Mouse (Mus musculus) liver, adult 10 weeks (tissue): Measurements from ENCODE around the gene Wt1. TPM values are rescaled to one million over a fixed set of nuclear protein-coding genes. Genes with fewer than 3 reads are reported as not detected.

ENCODE experiments used
- polyA plus RNA-seq: library from polyadenylated mRNA; stranded (reverse); fragments of 350-450 nt; fragmentation: Illumina TruSeq; extraction: RNeasy Lipid Tissue Mini Kit (QIAGEN cat#74804); gene quantifications from one replicate; pipeline ENCODE4 v1.2.3, GENCODE M21; 2014; ENCODE audit warnings: low read depth, low replicate concordance

Gene Wt1
- polyA plus RNA-seq, result 0.40 TPM

GRCm38 (mm10) chr2:105126279-105126678 is at the start of gene Wt1:
Wt1 (plus strand) TSS chr2:105126529.

DNA sequence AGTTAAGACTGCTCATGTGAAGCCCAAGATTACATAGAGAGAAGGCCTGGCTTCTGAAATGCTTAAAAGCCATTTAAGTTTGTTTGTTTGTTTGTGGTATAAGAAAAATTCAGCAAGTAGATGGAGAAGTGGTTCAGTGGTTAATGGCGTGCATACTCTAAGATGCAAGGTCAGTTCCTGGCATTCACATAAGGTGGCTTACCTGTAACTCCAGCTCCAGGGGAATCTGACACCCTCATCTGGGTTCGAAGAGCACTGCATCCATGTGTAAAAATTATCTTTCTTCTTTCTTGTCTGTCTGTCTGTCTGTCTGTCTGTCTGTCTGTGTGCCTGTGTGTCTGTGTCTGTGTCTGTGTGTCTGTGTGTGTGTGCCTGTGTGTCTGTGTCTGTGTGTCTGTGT is 34.6 kb upstream of the Wt1 start, which contains the start of gene Gm11060:
Gm11060 (plus strand) TSS at position 301 of the 400 bp plus-strand sequence.

Other genes starting within 250 kb of the Wt1 start
- 212 TPM for gene Eif3m, start 109.4 kb upstream of the Wt1 start, polyA plus RNA-seq
- not detected for gene Gm11060, start 34.5 kb upstream of the Wt1 start, polyA plus RNA-seq
- gene Them7, start 97.8 kb downstream of the Wt1 start, polyA plus RNA-seq, result 37.8 TPM